Mouse (Mus musculus): Measurements from ENCODE around the gene Opa3. TPM values are rescaled to one million over a fixed set of nuclear protein-coding genes. Genes with fewer than 3 reads are reported as not detected.

Opa3 gene
- polyA plus RNA-seq, 1 experiment from 2014 or later, result 42.9 TPM

- no peak overlapping the region for H3K27ac ChIP-seq (replicated peaks; ENCODE audit: low read depth, low read length)
- no peak for DNase-seq (ENCODE audit: low spot score)
- no peak overlapping the region for H3K4me3 ChIP-seq (ENCODE audit: low read depth, low read length)
- H3K9me3 ChIP-seq (ENCODE audit: control insufficient read depth, low read length), result no peaks in the 10 kb centered on the region
- 0 out of 2 replicates have a peak, but pooled peaks cover 4% of the 10 kb centered on the region for H3K36me3 ChIP-seq (ENCODE audit: control insufficient read depth, insufficient read depth, low read length)
- no peak overlapping the region for H3K9ac ChIP-seq (ENCODE audit: low read length)
- H3K4me2 ChIP-seq (ENCODE audit: low read depth, severe bottlenecking), result no peak overlapping the region
- 96% methylated on average over 16 of the region's 16 CpGs for WGBS
- H3K27me3 ChIP-seq (ENCODE audit: control insufficient read depth, insufficient read depth, low read length), result no peaks in the 10 kb centered on the region
- ATAC-seq (ENCODE audit: insufficient number of reproducible peaks, low FRiP score, low TSS enrichment, low read depth), result no peak
- H3K4me1 ChIP-seq (ENCODE audit: control insufficient read depth, insufficient read depth, low read length), result peaks cover 7% of the 10 kb centered on the region
Measured at GRCm38 (mm10) chr7:19222189-19222588, 5.9 kb upstream of the Opa3 start.

- 0 out of 2 replicates have a peak, but pooled peaks cover 4% of the 10 kb centered on the region for H3K36me3 ChIP-seq (ENCODE audit: control insufficient read depth, insufficient read depth, low read length)
Measured at GRCm38 (mm10) chr7:19222875-19223274, 5.3 kb upstream of the Opa3 start.

DNA sequence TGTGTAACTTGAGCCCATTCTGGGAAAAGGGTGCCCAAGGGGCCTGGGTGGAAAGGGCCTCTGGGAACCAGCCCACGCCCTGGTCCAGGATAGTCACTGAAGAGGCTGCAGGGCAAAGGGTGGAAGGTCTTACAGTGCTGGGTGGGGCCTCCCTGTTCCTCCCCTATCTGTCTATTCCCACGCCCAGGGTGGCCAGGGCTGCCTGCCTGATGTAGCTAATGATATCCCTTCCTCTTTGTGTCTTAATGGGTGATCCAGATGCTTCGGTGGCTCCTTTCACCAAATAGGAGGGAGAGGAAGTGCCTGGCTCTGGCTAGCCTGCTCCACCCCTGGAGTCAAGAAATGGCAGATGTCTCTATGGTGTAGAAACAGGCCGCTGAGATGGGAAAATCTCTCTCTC lies 3.2 kb upstream of the Opa3 start:
- no peak overlapping the region for H3K9ac ChIP-seq (ENCODE audit: low read length)
- DNase-seq (ENCODE audit: low spot score) (no peak), ATAC-seq (ENCODE audit: insufficient number of reproducible peaks, low FRiP score, low TSS enrichment, low read depth) (no peak)
- 0 out of 2 replicates have a peak, but pooled peaks cover 4% of the 10 kb centered on the region for H3K36me3 ChIP-seq (ENCODE audit: control insufficient read depth, insufficient read depth, low read length)
- H3K4me1 ChIP-seq (ENCODE audit: control insufficient read depth, insufficient read depth, low read length), result peaks cover 3% of the 10 kb centered on the region; the same call in 1 of the 2 replicates
- no peaks in the 10 kb centered on the region for H3K9me3 ChIP-seq (ENCODE audit: control insufficient read depth, low read length)
- H3K27ac ChIP-seq (replicated peaks; ENCODE audit: low read depth, low read length), result no peak overlapping the region
- no peaks in the 10 kb centered on the region for H3K27me3 ChIP-seq (ENCODE audit: control insufficient read depth, insufficient read depth, low read length)
- WGBS, result 77% methylated on average over 4 of the region's 4 CpGs
- no peak overlapping the region for H3K4me2 ChIP-seq (ENCODE audit: low read depth, severe bottlenecking)
- H3K4me3 ChIP-seq (ENCODE audit: low read depth, low read length), result no peak overlapping the region

More at GRCm38 (mm10) chr7:19222875-19223274, 5.3 kb upstream of the Opa3 start:
- ATAC-seq (ENCODE audit: insufficient number of reproducible peaks, low FRiP score, low TSS enrichment, low read depth), result no peak
- H3K27me3 ChIP-seq (ENCODE audit: control insufficient read depth, insufficient read depth, low read length), result no peaks in the 10 kb centered on the region
- DNase-seq (ENCODE audit: low spot score), result no peak
- H3K9me3 ChIP-seq (ENCODE audit: control insufficient read depth, low read length), result no peaks in the 10 kb centered on the region
- H3K9ac ChIP-seq (ENCODE audit: low read length), result no peak overlapping the region
- 92% methylated on average over 14 of the region's 14 CpGs for WGBS
- no peak overlapping the region for H3K4me2 ChIP-seq (ENCODE audit: low read depth, severe bottlenecking)
- H3K4me1 ChIP-seq (ENCODE audit: control insufficient read depth, insufficient read depth, low read length), result peaks cover 7% of the 10 kb centered on the region
- H3K27ac ChIP-seq (replicated peaks; ENCODE audit: low read depth, low read length), result no peak overlapping the region
- H3K4me3 ChIP-seq (ENCODE audit: low read depth, low read length), result no peak overlapping the region

DNA sequence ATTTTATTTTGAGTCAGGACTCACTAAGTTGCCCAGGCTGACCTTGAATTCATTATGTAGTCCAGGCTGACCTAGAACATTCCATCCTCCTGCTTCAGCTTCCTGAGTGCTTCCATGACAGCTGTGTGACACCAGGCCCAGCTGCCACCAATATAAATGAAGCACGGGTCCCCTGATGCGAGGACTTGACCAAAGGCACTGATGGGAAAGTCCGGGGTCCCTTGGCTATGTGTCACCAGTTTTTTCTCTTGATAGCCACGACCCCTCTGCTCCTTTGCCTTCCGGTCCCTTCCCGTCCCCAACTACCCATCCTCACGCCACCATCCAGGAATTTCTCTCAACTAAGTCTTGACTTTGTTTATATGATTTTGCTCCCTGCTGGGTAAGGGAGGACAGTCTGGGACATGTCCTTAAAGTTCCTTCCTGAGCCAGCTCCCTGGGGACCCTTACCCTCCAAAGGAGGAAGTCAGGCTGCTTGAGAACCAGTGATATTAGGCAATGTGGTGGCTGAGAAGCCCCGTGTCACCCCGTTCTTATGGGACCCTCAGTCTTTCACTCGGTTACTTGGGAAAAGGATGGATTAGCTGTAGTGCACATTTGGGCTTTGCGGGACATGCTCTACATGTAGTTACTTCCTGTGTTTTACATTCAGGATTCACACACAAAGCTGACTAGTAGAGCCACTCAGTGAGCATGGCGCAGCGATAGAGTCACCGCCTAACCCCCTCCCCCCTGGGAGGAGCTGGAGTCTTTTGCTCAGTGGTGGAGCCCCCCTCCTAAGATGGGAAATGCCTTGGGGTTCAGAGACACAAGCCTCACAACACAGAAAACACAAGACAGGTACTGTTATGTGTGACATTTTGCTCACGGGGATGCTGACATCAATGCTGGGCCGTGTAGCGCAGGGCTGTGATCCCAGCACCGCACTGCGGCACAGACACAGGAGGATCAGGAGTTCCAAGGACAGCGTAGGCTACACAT lies 1.0 kb upstream of the Opa3 start:
- ATAC-seq (ENCODE audit: insufficient number of reproducible peaks, low FRiP score, low TSS enrichment, low read depth), result peak; percentile 22

DNA sequence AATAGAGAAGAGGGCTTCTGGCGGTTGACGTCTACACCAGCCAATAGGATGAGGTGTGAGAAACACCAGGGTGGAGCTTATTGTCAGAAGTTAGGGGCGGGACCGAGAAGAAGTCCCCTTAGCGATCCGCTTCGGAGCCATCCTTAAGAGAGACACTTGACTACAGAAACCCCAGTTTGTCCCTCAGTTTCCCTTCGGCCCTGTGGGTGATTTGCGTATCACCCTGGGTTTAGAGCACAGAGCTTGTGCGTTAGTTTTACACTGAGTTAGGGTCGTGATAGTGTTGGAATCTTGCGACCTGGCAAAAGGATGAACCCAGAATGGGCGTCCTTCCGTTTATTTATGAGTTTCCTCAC lies 637 bp downstream of the Opa3 start:
- H3K9me3 ChIP-seq (ENCODE audit: control insufficient read depth, low read length), result no peaks in the 10 kb centered on the region
- H3K27me3 ChIP-seq (ENCODE audit: control insufficient read depth, insufficient read depth, low read length), result no peaks in the 10 kb centered on the region
- DNase-seq (ENCODE audit: low spot score) (no peak), ATAC-seq (ENCODE audit: insufficient number of reproducible peaks, low FRiP score, low TSS enrichment, low read depth) (no peak)
- peak overlapping the region; percentile 82 for H3K4me2 ChIP-seq (ENCODE audit: low read depth, severe bottlenecking)
- peaks cover 5% of the 10 kb centered on the region; the same call in 1 of the 2 replicates for H3K4me1 ChIP-seq (ENCODE audit: control insufficient read depth, insufficient read depth, low read length)
- peak overlapping the region; percentile 64 for H3K4me3 ChIP-seq (ENCODE audit: low read depth, low read length)
- H3K36me3 ChIP-seq (ENCODE audit: control insufficient read depth, insufficient read depth, low read length), result peaks cover 10% of the 10 kb centered on the region; the same call in 1 of the 2 replicates
- H3K27ac ChIP-seq (replicated peaks; ENCODE audit: low read depth, low read length), result no peak overlapping the region
- WGBS, result under 1% methylated on average over 14 of the region's 14 CpGs
- peak overlapping the region; percentile 70 for H3K9ac ChIP-seq (ENCODE audit: low read length)

More for the DNA sequence above, 1.0 kb upstream of the Opa3 start:
- H3K4me3 ChIP-seq (ENCODE audit: low read depth, low read length), result peak overlapping the region; percentile 64
- H3K4me1 ChIP-seq (ENCODE audit: control insufficient read depth, insufficient read depth, low read length), result peaks cover 5% of the 10 kb centered on the region; the same call in 1 of the 2 replicates
- H3K36me3 ChIP-seq (ENCODE audit: control insufficient read depth, insufficient read depth, low read length), result peaks cover 9% of the 10 kb centered on the region; the same call in 1 of the 2 replicates
- H3K4me2 ChIP-seq (ENCODE audit: low read depth, severe bottlenecking), result peak overlapping the region; percentile 82
- no peaks in the 10 kb centered on the region for H3K27me3 ChIP-seq (ENCODE audit: control insufficient read depth, insufficient read depth, low read length)
- H3K9ac ChIP-seq (ENCODE audit: low read length), result peak overlapping the region; percentile 52
- no peaks in the 10 kb centered on the region for H3K9me3 ChIP-seq (ENCODE audit: control insufficient read depth, low read length)
- H3K27ac ChIP-seq (replicated peaks; ENCODE audit: low read depth, low read length), result no peak overlapping the region; the same call in none of the 2 replicates
- DNase-seq (ENCODE audit: low spot score), result peak; percentile 50
- WGBS, result 20% methylated on average over 20 of the region's 20 CpGs

- ATAC-seq (ENCODE audit: insufficient number of reproducible peaks, low FRiP score, low TSS enrichment, low read depth) (no peak), DNase-seq (ENCODE audit: low spot score) (no peak)
- H3K4me2 ChIP-seq (ENCODE audit: low read depth, severe bottlenecking), result peak overlapping the region; percentile 82
- no peaks in the 10 kb centered on the region for H3K9me3 ChIP-seq (ENCODE audit: control insufficient read depth, low read length)
- WGBS, result 55% methylated on average over 5 of the region's 5 CpGs
- peaks cover 10% of the 10 kb centered on the region; the same call in 1 of the 2 replicates for H3K36me3 ChIP-seq (ENCODE audit: control insufficient read depth, insufficient read depth, low read length)
- H3K4me1 ChIP-seq (ENCODE audit: control insufficient read depth, insufficient read depth, low read length), result peaks cover 5% of the 10 kb centered on the region; the same call in 1 of the 2 replicates
- no peaks in the 10 kb centered on the region for H3K27me3 ChIP-seq (ENCODE audit: control insufficient read depth, insufficient read depth, low read length)
- peak overlapping the region; percentile 70 for H3K9ac ChIP-seq (ENCODE audit: low read length)
- H3K4me3 ChIP-seq (ENCODE audit: low read depth, low read length), result peak overlapping the region; percentile 64
- no peak overlapping the region for H3K27ac ChIP-seq (replicated peaks; ENCODE audit: low read depth, low read length)
Measured at GRCm38 (mm10) chr7:19229404-19229803, 1.3 kb downstream of the Opa3 start.

DNA sequence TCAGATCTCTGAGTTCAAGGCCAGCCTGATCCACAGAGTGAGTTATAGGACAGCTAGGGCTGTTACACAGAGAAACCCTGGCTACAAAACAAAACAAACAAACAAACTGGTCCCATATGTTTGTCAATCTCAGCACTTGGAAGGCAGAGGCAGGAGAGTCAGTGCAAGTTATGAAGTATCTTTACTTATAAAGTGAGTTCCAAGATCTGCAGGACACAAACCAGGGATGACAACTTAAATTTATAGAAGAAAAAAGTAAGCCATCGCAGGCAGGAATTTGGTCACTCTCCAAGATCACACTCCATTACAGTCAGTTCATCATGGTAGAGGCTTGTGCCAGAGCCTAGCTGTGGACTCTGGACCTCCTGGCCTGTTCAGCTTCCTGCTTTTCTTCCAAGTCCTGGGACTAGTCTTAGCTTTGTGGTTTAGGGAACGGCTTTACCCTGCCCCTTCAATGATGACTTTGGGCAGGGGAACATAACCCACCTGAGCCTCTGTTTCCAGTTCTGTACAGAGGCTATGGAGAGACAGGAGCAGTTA lies 2.0 kb downstream of the Opa3 start:
- H3K9ac ChIP-seq (ENCODE audit: low read length), result 0 out of 2 replicates have a peak overlapping the region, but pooled peaks have one; percentile 7
- no peak for ATAC-seq (ENCODE audit: insufficient number of reproducible peaks, low FRiP score, low TSS enrichment, low read depth)

GRCm38 (mm10) chr7:19230899-19231298 lies 2.8 kb downstream of the Opa3 start:
- no peak for ATAC-seq (ENCODE audit: insufficient number of reproducible peaks, low FRiP score, low TSS enrichment, low read depth)

More for the DNA sequence above, 2.0 kb downstream of the Opa3 start:
- H3K27ac ChIP-seq (replicated peaks; ENCODE audit: low read depth, low read length), result no peak overlapping the region
- H3K9me3 ChIP-seq (ENCODE audit: control insufficient read depth, low read length), result no peaks in the 10 kb centered on the region
- peaks cover 5% of the 10 kb centered on the region; the same call in 1 of the 2 replicates for H3K4me1 ChIP-seq (ENCODE audit: control insufficient read depth, insufficient read depth, low read length)
- no peak for DNase-seq (ENCODE audit: low spot score)
- 95% methylated on average over 2 of the region's 2 CpGs for WGBS
- peaks cover 10% of the 10 kb centered on the region; the same call in 1 of the 2 replicates for H3K36me3 ChIP-seq (ENCODE audit: control insufficient read depth, insufficient read depth, low read length)
- H3K27me3 ChIP-seq (ENCODE audit: control insufficient read depth, insufficient read depth, low read length), result no peaks in the 10 kb centered on the region
- H3K4me3 ChIP-seq (ENCODE audit: low read depth, low read length), result 0 out of 2 replicates have a peak overlapping the region, but pooled peaks have one; percentile 6
- 0 out of 2 replicates have a peak overlapping the region, but pooled peaks have one; percentile 12 for H3K4me2 ChIP-seq (ENCODE audit: low read depth, severe bottlenecking)

More at GRCm38 (mm10) chr7:19230899-19231298, 2.8 kb downstream of the Opa3 start:
- Histone ChIP-seq H3K27ac (replicated peaks; ENCODE audit: low read depth, low read length) (no peak overlapping the region), H3K9ac (ENCODE audit: low read length) (no peak overlapping the region), H3K4me3 (ENCODE audit: low read depth, low read length) (no peak overlapping the region), H3K4me2 (ENCODE audit: low read depth, severe bottlenecking) (no peak overlapping the region), H3K27me3 (ENCODE audit: control insufficient read depth, insufficient read depth, low read length) (no peaks in the 10 kb centered on the region), H3K4me1 (ENCODE audit: control insufficient read depth, insufficient read depth, low read length) (peaks cover 5% of the 10 kb centered on the region; the same call in 1 of the 2 replicates), H3K9me3 (ENCODE audit: control insufficient read depth, low read length) (no peaks in the 10 kb centered on the region), H3K36me3 (ENCODE audit: control insufficient read depth, insufficient read depth, low read length) (peaks cover 10% of the 10 kb centered on the region; the same call in 1 of the 2 replicates)
- no peak for DNase-seq (ENCODE audit: low spot score)
- 93% methylated on average over 5 of the region's 5 CpGs for WGBS

All from limb, embryonic 11.5 days (tissue).